Mouse (Mus musculus) CD4-positive, CD25-positive, alpha-beta regulatory T cell, adult 2 months (primary cell): Measurements from ENCODE around the gene Exosc6.
"Not testable (repeated sequence)": the region's sequence is repeated elsewhere in the genome, so short reads cannot be mapped to it uniquely, and the experiment has no call there.

Experiments
- DNase-seq: peaks from one replicate; pipeline ENCODE4 v3.0.0-alpha.2; 2012; ENCODE audit warnings: low read depth, low spot score

The Exosc6 gene

DNA sequence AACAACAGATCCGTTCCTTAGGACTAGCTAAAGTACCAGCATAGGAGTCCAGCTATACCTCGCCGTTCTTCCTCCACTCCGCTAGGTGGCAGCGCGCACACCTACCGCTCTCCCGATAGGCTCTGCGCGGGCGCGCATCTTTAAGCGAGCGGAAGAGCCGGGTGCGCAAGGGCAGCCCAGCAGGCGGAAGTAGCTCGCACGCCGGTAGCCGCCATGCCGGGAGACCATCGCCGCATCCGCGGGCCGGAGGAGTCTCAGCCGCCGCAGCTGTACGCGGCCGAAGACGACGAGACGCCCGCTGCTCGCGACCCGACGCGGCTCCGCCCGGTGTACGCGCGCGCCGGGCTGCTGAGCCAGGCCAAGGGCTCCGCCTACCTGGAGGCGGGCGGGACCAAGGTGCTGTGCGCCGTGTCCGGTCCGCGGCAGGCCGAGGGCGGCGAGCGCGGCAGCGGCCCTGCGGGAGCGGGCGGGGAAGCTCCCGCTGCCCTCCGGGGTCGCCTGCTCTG lies at the start of gene Exosc6:
Gene Exosc6 (plus strand): TSS at position 182 of the 506 bp plus-strand sequence.
- DNase-seq: peak; percentile 97

DNA sequence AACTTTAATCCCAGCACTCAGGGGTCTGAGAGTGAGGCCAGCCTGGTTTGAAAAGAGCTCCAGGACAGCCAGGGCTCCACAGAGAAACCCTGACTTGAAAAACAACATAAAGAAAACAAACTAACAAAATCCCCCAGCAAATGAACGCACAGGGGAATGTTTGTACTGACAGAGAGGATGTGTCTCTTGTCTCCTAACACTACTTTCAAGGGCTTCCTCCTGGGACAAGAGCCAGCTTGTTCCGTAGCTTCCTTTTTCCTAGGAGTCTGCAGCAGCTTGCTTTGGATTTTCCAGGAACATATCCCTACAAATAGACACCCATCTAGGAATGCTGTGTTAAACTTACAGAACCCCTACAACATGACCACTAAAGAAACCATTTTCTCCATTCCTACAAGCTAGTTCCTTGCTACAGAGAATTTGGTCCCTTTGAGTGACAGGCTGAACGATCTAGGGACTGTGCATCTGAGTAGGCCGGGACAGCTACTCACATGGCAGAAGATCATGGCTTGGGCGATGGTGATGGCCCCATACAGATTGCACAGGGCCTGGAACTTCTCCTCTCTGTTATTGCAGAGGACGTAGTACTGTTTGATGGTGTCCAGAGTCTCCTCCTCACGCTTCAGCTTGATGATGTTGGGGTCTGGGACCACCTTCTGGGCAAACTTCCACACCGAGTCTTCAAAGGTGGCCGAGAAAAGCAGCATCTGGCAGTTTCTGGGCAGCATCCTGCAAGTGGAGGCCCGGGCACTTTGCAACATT lies 45.7 kb upstream of the Exosc6 start:
- not testable (repeated sequence) for DNase-seq

DNA sequence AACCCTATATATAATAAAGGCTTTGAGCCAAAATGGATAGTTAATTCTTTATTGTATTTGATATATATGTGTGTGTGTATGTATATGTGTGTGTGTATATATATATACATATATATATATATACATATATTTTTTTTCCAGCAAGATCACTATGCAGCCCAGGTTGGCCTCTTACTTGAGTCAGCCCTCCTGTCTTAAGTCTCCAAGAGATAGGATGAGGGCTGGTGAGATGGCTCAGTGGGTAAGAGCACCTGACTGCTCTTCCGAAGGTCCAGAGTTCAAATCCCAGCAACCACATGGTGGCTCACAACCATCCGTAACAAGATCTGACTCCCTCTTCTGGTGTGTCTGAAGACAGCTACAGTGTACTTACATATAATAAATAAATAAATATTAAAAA lies 29.5 kb upstream of the Exosc6 start:
- DNase-seq: not testable (repeated sequence)

DNA sequence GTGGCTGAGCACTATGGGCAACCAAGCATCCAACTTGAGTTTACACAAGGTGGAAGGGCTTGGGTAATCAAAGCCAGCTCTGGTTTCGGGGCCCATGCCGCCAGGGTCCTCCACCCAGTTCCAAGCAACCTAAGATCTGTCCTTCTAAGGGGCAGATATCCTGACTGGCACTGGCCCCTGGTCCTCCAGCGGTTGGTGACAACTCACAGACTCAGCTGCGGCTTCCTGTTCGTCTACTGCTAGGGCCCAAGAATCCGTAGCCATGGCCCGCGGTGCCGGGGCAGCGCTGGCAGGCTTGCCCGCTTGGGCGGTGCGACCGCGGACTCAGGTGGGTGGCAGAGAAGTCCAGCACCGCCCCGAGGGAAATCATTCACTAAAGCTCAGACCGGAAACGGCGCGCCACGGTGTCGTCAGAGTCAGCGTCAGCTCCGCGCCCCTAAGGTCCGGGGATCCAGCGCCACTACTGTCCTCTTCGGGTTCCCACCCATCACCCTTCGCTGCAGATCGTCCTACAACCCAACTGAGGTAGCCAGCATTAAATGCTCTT lies 28.7 kb upstream of the Exosc6 start:
- DNase-seq: peak; percentile 86

DNA sequence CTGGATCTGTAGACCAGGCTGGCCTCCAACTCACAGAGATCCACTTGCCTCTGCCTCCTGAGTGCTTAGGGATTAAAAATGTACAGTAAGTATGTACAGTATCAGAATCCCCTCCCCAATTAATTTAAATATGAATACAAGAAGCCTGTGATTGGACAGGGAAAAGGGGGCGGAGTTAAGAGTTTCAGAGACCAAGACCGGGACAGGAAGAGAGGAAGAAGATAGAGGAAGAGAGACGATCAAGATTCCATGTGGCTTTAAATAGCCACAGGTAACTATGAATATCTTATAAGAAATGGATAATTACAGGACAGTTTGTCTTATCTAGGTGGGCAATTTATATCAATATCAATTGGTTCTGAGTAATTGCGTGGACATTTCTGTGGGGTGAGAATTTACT lies 26.6 kb upstream of the Exosc6 start:
- peak; percentile 73 for DNase-seq

DNA sequence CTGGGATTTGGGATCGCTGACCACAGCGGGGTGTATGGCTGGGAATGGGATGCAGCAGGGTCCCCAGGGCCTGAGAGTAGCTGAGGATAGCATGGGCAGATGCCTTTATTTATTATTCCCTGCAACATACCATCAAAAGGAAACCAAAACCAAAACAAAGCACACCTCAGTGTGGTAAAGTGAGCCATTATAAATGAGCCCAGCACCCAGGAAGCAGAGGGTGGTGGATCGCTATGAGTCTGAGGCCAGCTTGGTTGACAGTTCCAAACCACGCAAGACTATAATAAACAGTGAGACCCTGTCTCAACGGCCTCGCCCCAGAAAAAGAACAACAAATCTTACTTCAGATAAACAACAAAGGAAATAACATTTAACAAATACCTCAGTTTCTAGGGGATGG lies 26.1 kb upstream of the Exosc6 start:
- DNase-seq: peak; percentile 70

DNA sequence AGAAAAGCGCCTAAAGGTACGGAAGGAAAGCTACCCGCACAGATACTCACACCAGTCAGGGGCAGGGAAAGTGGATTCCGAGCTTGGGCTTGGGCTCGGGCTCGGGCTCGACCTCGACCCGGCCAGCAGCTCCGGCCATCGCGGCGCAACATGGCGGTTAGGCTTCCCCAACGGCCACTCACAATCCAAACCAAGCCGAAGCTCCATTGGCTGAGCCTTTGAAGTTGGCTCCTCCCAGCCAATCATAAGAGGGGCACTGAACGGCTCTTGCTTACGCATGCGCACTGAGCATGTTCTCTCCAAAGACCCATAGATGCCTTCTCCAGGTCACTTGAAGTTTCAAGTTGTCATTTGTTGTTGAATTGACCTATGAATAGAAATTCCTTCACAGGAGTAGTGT lies 24.6 kb upstream of the Exosc6 start, which contains the start of gene Ddx19b:
Gene Ddx19b (minus strand): TSS at position 180 of the 400 bp plus-strand sequence.
- no peak for DNase-seq

DNA sequence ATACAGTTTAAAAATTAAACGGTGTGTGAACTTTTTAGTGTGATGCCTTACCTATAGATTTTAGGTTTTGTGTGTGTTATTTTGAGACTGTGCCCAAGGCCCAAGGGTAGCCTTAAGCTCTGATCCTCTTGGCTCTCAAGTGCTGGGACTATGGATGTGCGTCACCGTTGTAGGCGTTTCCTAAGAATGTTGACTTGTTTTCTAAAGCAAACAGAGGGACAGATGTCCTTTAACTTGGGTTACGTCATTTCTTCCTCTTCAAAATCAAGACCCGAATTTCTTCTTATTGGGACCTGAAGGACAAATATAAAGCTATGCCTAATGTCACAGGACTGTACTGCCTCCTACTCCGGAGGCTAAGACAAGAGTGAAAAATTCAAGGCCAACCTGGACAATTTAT lies 23.2 kb upstream of the Exosc6 start, which contains the start of gene Aars:
Gene Aars (plus strand): TSS at position 229 of the 400 bp plus-strand sequence.
- no peak for DNase-seq

DNA sequence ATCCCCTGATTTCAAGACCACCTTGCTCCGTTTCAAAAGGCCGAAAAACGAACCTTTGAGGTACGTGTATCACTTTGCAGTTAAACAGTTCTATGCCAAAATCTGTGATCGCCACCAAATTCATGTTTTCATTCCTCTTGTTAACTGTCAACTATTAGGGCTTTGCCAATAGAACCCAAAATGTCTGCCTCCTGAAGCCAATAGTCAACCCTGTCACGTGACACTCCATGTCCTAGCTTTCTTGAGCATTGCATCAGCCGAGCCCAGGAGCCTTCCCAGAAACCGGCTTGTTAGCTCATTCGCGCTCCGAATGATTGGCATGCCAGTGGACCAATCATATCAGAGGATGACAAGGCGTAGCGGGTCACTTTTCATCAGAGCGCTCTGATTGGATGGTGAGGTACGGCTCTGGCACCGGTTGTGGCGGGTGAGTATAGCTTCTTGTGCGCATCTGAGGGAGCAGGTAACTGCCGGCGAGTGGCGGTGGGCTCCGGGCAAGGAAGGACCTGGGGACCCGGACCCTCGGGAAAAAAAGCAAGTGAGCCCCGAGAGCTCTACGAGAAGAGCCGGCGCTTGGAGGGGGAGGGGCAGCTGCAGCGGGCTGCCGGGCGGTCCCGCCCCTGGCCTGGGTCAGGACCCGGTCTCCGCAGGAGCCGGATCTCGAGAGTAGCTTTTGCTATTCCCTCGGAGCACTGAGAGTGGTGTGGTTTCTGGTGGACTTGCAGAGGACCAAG lies 22.5 kb upstream of the Exosc6 start:
- peak; percentile 99 for DNase-seq

DNA sequence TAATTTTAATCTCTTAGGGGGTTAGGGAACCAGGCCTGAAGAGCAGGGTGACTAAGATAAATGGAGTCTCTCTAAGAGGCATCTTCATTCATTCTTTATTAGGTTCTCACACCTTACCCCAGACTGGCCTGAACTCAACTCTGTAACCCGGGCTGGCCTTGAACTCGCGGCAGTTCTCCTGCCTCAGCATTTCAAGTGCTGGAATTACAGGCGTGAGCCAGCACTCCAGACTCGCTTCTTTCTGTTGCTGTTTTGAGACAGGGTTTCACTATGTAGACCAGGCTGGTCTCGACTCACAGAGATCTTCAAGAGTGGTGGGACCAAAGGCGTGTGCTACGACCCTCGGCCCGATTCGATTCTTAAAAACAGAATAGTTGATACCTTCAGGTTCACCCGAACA lies 21.9 kb upstream of the Exosc6 start:
- DNase-seq: peak; percentile 55

DNA sequence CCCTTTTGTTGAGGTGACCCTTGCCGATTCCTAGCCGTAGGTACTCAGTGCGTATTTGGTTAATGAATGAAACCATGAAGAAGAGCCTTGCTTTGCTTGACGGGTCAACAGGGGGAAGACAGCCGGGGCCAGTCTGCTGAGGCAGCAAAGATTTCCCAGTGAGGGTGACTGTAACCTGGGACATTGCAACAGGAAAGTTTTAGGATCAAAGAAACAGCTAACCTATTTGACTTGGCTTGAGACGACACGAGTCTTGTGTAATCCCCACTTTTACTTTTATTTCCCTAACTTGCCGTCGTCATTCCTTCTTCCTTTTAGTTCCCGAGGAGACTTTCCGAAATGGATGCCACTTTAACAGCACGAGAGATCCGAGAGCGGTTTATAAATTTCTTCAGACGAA lies 19.5 kb upstream of the Exosc6 start:
- DNase-seq: no peak

DNA sequence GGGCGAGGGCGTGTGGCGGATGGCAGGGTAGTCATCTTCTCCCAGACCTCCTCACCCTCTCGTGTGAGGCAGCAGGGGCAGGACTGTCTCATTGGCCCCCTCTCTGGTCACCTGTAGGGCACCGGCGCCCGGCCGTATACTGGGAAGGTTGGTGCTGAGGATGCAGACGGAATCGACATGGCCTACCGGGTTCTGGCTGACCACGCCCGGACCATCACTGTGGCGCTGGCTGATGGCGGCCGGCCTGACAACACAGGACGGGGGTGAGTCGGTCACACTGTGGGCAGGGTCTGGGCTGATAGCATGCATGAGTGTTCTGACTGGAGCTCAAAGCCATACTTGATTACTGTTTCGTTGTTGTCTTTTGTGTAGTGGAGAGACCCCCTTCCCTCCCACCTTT lies 13.6 kb upstream of the Exosc6 start:
- no peak for DNase-seq

DNA sequence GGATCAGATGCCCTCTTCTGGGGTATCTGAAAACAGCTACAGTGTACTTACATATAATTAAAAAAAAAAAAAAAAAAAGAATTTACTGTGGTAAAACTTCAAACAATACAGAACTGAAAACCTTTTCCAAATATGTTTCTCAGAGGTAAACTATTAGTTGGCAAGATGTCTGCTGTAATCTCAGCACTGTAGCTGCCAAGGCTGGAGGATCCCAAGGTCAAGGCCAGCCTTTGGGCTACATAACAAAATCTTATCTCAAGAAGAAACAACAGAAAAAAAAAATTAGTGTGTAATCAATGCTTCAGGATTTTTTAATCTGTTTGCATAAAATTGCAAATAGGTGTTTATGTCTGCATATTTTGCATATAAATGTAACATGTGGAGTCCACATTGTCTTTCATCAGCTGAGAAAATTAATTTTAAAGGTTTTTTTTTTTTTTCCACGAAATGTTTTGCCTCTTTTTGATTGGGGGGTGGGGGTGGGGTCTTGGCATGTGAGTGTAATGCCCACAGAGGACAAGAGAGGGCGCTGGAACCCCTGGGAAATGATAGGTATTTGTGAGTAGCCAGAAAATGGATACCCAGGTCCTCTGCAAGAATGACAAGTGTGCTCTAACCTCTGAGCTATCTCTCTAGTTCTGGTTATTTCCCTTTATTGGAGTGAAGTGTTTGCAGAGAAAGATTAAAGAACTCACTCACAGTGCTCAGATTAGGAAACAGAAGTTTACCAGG lies 12.0 kb upstream of the Exosc6 start:
- DNase-seq: peak; percentile 45

DNA sequence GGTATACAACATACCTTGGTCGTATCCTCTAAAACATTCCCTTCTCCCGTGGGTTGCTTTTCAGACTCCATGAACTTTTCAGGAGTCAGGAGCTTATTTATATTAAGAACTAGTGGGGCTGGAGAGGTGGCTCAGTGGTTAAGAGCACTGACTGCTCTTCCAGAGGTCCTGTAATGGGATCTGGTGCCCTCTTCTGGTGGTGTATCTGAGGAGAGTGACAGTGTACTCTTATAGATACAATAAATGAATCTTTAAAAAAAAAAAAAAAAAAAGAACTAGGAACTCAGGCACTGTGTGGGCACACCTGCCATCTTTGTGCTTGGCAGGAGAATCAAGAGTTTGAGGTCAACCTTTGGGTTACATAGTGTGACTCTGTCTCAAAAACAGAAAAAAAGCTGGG lies 7.4 kb upstream of the Exosc6 start:
- DNase-seq: peak; percentile 62

DNA sequence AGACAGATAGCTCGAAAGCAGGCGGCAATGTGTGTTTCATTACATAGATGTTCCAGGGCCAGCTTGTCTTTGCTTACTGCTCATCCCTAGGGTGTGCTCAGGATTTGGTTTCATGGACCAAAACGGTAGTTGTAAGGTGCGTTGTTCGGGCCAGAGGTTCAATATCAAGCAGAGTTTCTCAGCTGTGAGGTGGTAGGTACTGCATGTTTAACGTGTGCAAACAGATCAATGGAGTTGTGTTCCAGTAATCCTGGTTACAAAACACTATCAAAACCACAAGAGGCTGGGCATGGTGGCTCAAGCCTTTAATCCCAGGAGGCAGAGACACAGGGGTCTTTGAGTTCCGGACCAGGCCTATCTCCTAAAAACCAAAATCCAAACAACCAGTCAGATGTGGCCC lies 7.0 kb upstream of the Exosc6 start:
- no peak for DNase-seq

DNA sequence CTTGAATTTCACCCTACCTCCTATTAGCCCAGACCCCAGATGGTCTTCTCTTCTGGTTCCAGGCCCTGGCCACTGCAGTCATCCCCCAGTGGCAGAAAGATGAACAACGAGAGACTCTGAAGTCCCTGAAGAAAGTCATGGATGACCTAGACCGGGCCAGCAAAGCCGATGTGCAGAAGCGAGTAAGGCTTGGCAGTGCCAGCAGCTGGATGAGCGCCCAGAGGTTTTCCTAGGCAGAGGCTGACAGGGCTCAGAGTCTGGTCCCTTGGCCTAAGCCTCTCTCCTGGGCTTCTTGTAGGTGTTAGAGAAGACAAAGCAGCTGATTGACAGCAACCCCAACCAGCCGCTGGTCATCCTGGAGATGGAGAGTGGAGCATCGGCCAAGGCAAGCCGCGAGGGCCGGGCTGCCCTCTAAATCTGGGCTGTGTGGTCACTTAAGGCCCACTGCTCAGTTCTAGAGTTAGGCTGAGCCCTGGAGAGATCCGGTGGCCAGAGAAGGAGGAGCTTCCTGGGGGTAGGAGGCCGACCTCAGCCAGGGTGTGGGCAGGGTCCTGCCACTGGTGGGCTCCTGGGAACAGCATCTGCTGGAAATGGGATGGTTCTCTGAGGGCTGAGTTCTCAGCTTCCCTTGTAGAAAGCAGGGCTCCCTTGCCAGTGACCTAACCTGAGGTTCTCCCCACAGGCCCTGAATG lies 2.2 kb upstream of the Exosc6 start:
- no peak for DNase-seq

DNA sequence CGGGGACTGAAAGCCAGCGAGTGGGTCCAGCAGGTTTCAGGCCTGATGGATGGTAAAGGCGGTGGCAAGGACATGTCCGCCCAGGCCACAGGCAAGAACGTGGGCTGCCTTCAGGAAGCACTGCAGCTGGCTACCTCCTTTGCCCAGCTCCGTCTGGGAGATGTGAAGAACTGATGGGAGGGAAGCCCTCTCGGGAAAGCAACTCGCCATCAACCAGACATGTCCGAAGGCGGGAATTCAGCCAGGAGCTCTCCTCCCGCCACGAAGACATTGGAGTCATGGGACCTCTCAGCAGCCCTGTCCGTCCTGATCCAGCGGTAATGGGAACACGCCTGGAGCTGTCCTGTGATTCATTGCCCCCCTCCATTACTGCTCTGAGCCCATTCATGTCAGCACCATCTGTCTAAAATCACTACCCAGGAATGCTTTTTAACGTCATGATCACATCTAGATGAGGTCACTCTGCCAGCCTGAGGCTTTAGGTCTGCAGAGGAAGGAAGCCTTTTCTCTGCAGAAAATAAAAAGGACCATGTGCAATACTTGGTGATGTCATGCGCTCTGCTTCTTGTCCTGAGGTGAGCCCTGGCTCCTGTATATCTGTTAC lies 1.0 kb upstream of the Exosc6 start:
- no peak for DNase-seq

DNA sequence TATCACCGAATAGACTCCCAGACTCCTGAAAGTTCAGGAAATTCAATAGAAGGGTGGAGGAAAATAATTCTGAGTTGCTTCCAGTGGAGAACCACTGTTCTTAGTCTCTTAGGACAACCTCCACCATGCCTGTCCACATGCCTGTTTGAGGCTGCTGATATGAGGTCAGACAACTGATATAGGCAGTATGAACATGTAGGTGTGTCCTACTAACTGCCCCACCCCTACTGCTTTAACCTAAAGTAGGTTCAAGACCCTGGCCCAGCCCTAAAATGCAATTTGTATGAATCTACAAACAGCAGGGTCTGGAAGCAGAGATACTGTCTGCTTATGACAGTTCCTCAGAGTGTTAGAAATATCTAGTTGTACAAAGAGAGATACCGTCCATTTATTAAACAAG lies 478 bp upstream of the Exosc6 start:
- DNase-seq: no peak

DNA sequence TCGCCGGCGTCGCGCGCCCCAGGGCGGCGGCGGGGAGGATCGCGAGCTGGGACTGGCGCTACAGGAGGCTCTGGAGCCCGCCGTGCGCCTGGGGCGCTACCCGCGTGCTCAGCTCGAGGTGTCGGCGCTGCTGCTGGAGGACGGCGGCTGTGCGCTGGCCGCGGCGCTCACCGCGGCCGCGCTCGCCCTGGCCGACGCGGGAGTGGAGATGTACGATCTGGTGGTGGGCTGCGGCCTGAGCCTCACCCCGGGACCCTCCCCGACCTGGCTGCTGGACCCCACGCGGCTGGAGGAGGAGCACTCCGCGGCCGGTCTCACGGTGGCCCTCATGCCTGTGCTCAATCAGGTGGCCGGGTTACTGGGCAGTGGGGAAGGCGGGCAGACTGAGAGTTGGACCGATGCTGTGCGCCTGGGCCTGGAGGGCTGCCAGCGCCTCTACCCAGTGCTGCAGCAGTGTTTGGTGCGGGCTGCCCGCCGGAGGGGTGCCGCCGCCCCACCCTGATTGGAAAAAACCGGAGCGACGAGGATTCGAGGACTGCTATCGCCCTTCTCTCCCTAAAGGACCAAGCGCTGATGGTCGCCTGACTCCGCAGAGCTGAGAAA lies 653 bp downstream of the Exosc6 start:
- DNase-seq: no peak

DNA sequence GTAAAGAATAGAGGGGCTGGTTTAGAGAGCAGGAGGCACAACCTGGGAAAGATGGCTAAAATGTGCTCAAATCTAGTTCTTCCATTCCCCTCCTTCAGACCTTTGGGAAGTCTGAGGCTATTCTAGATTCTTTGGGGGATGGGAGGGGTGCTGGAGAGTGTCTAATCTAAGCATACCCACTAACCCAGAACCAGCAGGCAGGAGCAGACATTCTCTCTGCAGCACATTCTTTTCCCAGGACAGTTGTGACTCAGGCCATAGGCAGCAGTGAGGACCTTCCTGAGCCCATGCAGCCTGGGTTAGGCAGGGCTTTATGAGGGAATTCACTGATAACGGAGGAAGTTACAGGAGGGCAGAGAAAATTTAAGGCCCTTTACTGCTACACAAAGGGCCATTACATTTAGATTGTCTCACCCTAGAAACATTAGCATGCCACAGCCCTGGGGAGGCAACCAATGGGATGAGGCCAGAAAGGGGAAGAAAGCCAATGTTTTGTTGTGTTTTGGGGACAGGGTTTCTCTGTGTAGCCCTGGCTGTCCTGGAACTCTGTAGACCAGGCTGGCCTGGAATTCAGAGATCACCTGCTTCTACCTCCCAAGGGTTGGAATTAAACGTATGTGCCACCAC lies 2.9 kb downstream of the Exosc6 start:
- no peak for DNase-seq
